Mouse (Mus musculus): ENCODE data around the gene Mettl7b.
A peak's percentile ranks its signal among the peaks of the same experiment; 100 is the strongest.
"Not testable (repeated sequence)": the region's sequence is repeated elsewhere in the genome, so short reads cannot be mapped to it uniquely, and the experiment has no call there.

Mettl7b gene

GRCm38 (mm10) chr10:128960590-128961584 lies at the start of gene Mettl7b:
Mettl7b (minus strand) TSS chr10:128960988.
- no peak for DNase-seq

- DNase-seq = no peak
Measured at GRCm38 (mm10) chr10:129010288-129010841, 49.6 kb upstream of the Mettl7b start, which contains the start of gene Olfr763. Olfr763 (plus strand) TSS chr10:129010791.

GRCm38 (mm10) chr10:129004032-129004920 lies 43.5 kb upstream of the Mettl7b start:
- DNase-seq = no peak

DNA sequence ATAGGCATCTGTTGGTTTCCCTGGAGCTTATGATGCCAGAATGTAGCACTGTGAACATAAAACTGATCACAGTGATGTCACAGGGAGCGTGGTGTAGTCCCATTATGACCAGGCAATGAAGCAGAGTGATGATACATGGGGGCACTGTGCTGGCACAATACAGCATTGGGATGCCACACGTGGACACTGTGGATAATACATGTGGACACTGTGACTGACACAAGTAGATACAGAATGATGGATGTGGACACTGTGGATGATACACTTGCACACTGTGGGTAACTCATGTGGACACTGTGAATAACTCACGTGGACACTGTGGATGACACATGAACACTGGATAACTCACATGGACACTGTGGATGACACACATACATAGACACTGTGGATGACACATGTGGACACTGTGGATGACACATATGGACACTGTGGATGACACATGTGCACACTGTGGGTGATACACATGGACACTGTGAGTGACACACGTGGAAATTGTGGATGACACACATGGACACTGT lies 35.8 kb upstream of the Mettl7b start:
- no peak for DNase-seq

DNA sequence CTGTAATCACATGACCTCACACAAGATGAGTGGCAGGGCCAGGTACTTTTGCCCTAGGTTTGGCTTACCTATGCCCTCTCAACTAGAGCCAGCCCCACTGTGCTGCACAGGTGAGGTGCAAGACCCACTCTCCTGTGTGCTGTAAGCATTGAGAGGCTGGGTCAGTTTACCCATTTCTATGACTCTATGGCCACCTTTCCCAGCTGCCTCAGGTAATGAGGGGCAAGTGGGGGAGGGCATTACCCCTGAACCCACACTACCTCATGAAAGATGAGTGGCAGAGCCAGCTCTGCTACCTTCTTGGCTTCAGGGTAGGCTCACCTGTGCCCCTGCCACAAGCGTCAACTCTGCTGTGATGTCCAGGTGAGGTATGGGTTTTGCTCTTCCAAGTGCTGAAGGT lies 35.0 kb upstream of the Mettl7b start:
- no peak for DNase-seq

DNA sequence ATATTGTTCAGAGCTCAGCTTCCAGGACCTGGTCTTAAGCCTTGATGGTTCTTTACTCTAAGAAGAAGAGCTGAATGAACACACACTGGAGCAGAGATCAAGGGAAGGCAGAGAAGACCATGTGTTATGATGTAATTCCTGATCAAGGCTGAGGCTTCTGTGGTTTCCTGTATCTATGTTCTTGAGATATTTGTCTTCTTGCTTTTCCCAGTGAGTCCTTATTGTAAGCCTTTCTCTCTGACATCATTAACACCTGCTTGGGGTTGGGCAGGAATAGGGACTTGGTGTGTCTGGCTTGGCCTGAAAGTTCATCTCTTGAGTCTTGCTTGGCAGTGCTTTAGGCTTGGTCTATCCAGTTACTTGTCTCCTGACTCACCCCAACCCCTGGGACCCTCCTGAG lies 30.2 kb upstream of the Mettl7b start:
- no peak for DNase-seq

DNA sequence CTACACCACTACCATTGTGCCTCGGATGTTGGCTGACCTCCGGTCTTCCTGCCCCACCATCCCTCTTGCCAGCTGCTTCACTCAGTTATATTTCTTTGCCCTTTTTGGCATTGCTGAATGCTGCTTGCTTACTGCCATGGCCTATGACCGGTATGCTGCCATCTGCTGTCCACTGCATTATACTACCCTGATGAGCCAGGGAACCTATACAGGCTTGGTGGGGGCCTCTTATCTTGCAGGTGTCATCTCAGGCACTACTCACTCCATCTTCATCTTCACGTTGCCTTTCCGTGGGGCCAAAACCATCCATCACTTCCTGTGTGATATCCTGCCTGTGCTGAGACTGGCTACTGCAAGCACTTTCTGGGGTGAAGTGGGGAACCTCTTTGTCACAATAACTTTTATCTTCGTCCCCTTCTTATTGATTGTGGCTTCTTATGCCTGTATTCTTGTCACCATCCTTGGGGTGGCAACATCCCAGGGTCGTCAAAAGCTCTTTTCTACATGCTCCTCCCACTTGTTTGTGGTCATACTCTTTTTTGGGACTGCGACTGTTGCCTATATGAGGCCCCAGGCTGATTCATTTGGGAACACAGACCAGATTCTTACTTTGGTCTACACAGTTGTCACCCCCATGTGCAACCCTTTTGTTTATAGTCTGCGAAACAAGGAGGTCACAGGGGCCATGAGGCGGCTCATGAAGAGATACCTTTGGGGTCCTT lies 29.5 kb upstream of the Mettl7b start:
- DNase-seq = not testable (repeated sequence)

GRCm38 (mm10) chr10:128989131-128989530 lies 28.3 kb upstream of the Mettl7b start, which contains the start of gene Olfr9:
Olfr9 (plus strand) TSS chr10:128989431.
- not testable (repeated sequence) for DNase-seq

DNA sequence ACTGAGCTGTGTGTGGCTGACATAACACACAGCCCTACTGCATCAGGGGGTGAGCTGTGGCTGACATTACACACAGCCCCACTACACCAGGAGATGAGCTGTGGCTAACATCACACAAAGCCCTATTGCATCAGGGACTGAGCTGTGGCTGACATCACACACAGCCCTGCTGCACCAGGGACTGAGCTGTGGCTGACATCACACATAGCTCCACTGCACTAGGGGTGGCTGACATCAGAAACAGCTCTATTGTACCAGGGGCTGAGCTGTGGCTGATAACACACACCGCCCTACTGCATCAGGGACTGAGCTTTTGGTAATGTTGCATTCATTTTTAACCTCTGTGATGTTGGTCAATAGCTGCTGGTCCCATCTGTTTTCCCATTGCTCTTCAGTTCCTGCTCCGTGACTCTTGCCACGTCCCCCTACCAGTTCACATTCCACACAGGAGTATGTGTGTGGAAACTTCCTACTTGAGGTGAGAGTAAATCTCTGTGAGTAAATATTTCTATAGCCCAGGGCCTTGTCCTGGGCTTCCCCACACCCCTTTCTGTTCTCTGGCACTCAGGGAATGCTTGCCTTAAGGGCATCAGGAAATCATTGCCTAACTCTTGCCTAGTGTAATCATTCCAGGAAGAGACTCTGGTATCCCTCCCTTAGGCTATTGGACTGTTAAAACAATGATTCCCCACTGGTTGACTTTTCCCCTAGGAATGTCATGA lies 20.0 kb upstream of the Mettl7b start:
- DNase-seq = no peak

- DNase-seq = peak; percentile 74 to 77
Measured at GRCm38 (mm10) chr10:128977522-128978114, 16.8 kb upstream of the Mettl7b start.

DNA sequence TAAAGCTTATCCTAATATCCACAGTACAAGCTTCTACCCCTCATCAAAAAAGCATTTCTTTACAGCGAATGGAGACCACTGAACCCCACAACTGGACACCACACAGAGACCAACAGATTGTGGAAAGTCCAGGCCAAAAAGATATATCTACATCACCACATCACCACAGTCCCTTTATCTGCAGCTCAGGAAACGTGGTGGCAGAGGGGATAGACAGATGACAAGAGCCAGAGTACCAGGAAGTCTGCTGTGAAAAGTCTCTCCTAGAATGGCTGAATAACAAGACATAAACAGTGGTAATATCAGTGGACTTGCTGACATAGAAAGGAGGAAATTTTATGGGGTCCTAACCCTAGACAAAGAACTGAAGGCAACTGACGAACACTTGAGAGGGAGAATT lies 15.6 kb upstream of the Mettl7b start:
- no peak for DNase-seq

- no peak for DNase-seq
Measured at GRCm38 (mm10) chr10:128972841-128973240, 12.1 kb upstream of the Mettl7b start.

- no peak for DNase-seq
Measured at GRCm38 (mm10) chr10:128970740-128971250, 10.0 kb upstream of the Mettl7b start.

DNA sequence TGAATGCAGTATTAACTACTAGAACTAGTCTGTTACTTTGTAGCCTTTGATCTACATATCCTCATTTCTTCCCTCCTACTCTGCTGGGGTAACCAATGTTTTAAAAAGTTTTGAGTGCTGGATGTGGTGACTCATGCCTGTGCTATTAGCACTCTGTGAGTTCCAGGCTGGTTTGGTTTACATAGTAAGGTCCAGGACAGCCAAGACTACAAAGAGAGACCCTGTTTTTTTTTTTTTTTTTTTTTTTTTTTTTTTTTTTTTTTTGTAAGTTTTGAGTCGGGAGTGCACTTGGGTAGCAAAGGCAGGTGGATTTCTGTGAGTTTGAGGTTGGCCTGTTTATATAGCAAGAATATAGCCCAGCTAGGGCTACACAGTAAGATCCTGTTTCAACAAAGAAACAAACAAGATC lies 7.6 kb upstream of the Mettl7b start:
- DNase-seq = no peak

- no peak for DNase-seq
Measured at GRCm38 (mm10) chr10:128965871-128966270, 5.1 kb upstream of the Mettl7b start.

DNA sequence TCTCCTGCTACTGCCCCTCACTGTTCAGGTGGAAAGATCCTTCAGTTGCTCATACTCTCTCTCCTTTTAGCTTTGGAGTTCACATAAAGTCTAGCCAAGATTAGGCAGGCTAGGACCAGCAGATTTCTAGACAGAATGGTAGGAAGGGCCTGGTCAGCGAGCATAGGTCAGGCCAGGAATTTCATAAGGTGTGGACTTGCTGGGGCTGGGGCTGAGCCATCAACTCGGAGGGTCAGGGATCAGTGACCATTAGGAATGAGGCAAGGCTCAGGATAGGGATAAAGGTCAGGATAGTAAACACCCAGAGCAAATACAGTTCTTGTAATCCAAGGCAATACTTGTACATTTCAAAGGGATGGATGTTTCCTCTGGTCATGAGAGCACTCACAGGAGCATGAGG lies 4.2 kb upstream of the Mettl7b start:
- no peak for DNase-seq

GRCm38 (mm10) chr10:128960142-128960541 lies 646 bp downstream of the Mettl7b start:
- DNase-seq = no peak

DNA sequence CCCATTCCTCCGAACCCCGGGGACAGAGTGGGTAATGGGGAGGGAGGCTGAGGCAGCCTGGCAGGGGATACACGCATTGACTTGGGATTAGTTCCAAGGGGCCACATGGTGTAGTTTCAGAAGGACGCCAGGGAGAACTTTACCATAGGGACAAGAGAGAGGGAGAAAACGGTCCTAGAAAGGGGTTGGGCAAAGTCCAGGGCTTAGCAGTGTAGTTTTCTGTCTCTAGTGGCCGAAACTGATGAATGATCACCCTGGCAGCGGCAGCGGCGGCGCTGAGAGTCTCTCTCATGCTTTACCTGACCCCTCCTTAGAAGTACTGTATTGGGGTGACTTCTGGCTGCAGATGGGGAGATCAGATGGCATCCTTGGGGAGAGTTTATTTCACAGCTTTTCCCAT lies 2.4 kb downstream of the Mettl7b start:
- no peak for DNase-seq

DNA sequence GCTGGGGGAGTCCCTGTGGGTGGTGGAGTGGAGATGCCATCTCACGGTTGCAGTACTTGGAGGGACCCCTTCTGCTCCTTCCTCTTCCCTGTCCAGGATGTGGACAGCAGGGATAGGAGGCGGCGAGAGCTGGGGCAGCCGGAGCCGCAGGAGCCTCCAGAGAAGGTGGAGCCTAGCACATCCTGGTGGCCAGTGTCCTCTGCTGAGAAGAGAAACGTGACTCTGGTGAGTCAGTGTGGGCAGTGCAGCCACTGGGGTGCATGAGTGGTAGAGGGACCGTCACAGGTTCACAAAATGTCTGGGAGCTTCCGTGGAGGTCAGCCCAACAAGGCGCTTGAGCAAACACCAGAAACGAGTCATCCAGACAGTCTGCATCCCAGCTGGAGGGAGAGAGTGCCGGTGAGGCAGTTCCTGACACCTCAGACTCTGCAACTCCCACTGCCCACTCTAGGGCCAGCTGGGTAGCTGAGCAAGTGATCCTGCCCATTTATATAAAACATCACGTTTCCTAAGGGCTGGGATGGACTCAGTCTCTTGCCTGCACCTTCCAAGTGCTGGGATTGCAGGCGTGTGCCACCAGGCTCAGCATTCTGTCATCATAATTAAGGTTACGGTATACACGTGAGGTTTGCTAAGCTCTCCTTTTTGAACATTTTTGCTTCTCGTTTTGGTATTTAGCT lies 10.4 kb downstream of the Mettl7b start:
- no peak for DNase-seq

- no peak for DNase-seq
Measured at GRCm38 (mm10) chr10:128947496-128947895, 13.3 kb downstream of the Mettl7b start.
